Mouse (Mus musculus): ENCODE results near the gene Zfp13. TPM values are rescaled to one million over a fixed set of nuclear protein-coding genes. Genes with fewer than 3 reads are reported as not detected.
"Not testable (repeated sequence)": the region's sequence is repeated elsewhere in the genome, so short reads cannot be mapped to it uniquely, and the experiment has no call there.

The Zfp13 gene
- polyA plus RNA-seq, 1 experiment from 2014 or later = 24.1 TPM

- WGBS = 83% methylated on average over 8 of the region's 8 CpGs
- Histone ChIP-seq H3K27ac (no peak overlapping the region), H3K4me1 (0 out of 2 replicates have a peak, but pooled peaks cover 8% of the 10 kb centered on the region), H3K4me2 (replicated peaks) (no peak overlapping the region), H3K9me3 (no peaks in the 10 kb centered on the region), H3K9ac (no peak overlapping the region), H3K4me3 (no peak overlapping the region), H3K27me3 (no peaks in the 10 kb centered on the region), H3K36me3 (no peaks in the 10 kb centered on the region)
- no peak for ATAC-seq (ENCODE audit: insufficient number of reproducible peaks, insufficient read depth, low FRiP score, low TSS enrichment)
Measured at GRCm38 (mm10) chr17:23605220-23605619, 5.9 kb upstream of the Zfp13 start.

GRCm38 (mm10) chr17:23604394-23604793, 5.1 kb upstream of the Zfp13 start:
- no peak for ATAC-seq (ENCODE audit: insufficient number of reproducible peaks, insufficient read depth, low FRiP score, low TSS enrichment)
- no peaks in the 10 kb centered on the region for H3K9me3 ChIP-seq
- 0 out of 2 replicates have a peak, but pooled peaks cover 8% of the 10 kb centered on the region for H3K4me1 ChIP-seq
- 68% methylated on average over 7 of the region's 7 CpGs for WGBS
- no peaks in the 10 kb centered on the region for H3K27me3 ChIP-seq
- no peak overlapping the region for H3K9ac ChIP-seq
- H3K4me2 ChIP-seq (replicated peaks) = no peak overlapping the region
- H3K36me3 ChIP-seq = no peaks in the 10 kb centered on the region
- no peak overlapping the region for H3K4me3 ChIP-seq
- H3K27ac ChIP-seq = no peak overlapping the region

GRCm38 (mm10) chr17:23603542-23603941, 4.3 kb upstream of the Zfp13 start:
- H3K27ac ChIP-seq = no peak overlapping the region
- ATAC-seq (ENCODE audit: insufficient number of reproducible peaks, insufficient read depth, low FRiP score, low TSS enrichment) = no peak

GRCm38 (mm10) chr17:23603077-23603476, 3.8 kb upstream of the Zfp13 start:
- no peaks in the 10 kb centered on the region for H3K36me3 ChIP-seq
- H3K4me3 ChIP-seq = no peak overlapping the region
- no peak overlapping the region for H3K9ac ChIP-seq
- 0 out of 2 replicates have a peak, but pooled peaks cover 8% of the 10 kb centered on the region for H3K4me1 ChIP-seq
- no peak overlapping the region for H3K27ac ChIP-seq
- no peaks in the 10 kb centered on the region for H3K27me3 ChIP-seq
- no peak overlapping the region for H3K4me2 ChIP-seq (replicated peaks)
- no peaks in the 10 kb centered on the region for H3K9me3 ChIP-seq
- no peak for ATAC-seq (ENCODE audit: insufficient number of reproducible peaks, insufficient read depth, low FRiP score, low TSS enrichment)
- 18% methylated on average over 8 of the region's 8 CpGs for WGBS

More at GRCm38 (mm10) chr17:23603542-23603941, 4.3 kb upstream of the Zfp13 start:
- WGBS = 67% methylated on average over 2 of the region's 2 CpGs
- H3K4me2 ChIP-seq (replicated peaks) = no peak overlapping the region
- no peak overlapping the region for H3K9ac ChIP-seq
- H3K36me3 ChIP-seq = no peaks in the 10 kb centered on the region
- no peaks in the 10 kb centered on the region for H3K27me3 ChIP-seq
- no peak overlapping the region for H3K4me3 ChIP-seq
- 0 out of 2 replicates have a peak, but pooled peaks cover 8% of the 10 kb centered on the region for H3K4me1 ChIP-seq
- no peaks in the 10 kb centered on the region for H3K9me3 ChIP-seq

GRCm38 (mm10) chr17:23601836-23602585, 2.7 kb upstream of the Zfp13 start:
- H3K27me3 ChIP-seq = no peaks in the 10 kb centered on the region
- H3K4me3 ChIP-seq = no peak overlapping the region
- 31% methylated on average over 10 of the region's 10 CpGs for WGBS
- no peak overlapping the region for H3K9ac ChIP-seq
- H3K4me1 ChIP-seq = 0 out of 2 replicates have a peak, but pooled peaks cover 8% of the 10 kb centered on the region
- no peak for ATAC-seq (ENCODE audit: insufficient number of reproducible peaks, insufficient read depth, low FRiP score, low TSS enrichment)
- H3K4me2 ChIP-seq (replicated peaks) = no peak overlapping the region
- no peaks in the 10 kb centered on the region for H3K9me3 ChIP-seq
- no peaks in the 10 kb centered on the region for H3K36me3 ChIP-seq
- no peak overlapping the region for H3K27ac ChIP-seq

GRCm38 (mm10) chr17:23600641-23601622, 1.6 kb upstream of the Zfp13 start, which contains the start of gene Zscan10:
TSS of gene Zscan10 (plus strand) at chr17:23600856.
- Histone ChIP-seq H3K36me3 (no peaks in the 10 kb centered on the region), H3K4me3 (no peak within 1 kb of the TSS), H3K4me1 (0 out of 2 replicates have a peak, but pooled peaks cover 8% of the 10 kb centered on the region), H3K9me3 (no peaks in the 10 kb centered on the region), H3K9ac (no peak within 1 kb of the TSS), H3K4me2 (replicated peaks) (peak within 1 kb of the TSS; percentile 67), H3K27ac (no peak within 1 kb of the TSS), H3K27me3 (no peaks in the 10 kb centered on the region)
- WGBS = 35% methylated on average over 15 of the region's 15 CpGs
- ATAC-seq (ENCODE audit: insufficient number of reproducible peaks, insufficient read depth, low FRiP score, low TSS enrichment) = no peak

- Histone ChIP-seq H3K4me1 (0 out of 2 replicates have a peak, but pooled peaks cover 8% of the 10 kb centered on the region), H3K36me3 (no peaks in the 10 kb centered on the region), H3K4me2 (replicated peaks) (peak overlapping the region; percentile 67), H3K9ac (peak overlapping the region; percentile 52), H3K27ac (peak overlapping the region; percentile 90), H3K9me3 (no peaks in the 10 kb centered on the region), H3K4me3 (peak overlapping the region; percentile 42), H3K27me3 (no peaks in the 10 kb centered on the region)
- ATAC-seq (ENCODE audit: insufficient number of reproducible peaks, insufficient read depth, low FRiP score, low TSS enrichment) = no peak
- WGBS = 36% methylated on average over 7 of the region's 7 CpGs
Measured at GRCm38 (mm10) chr17:23599605-23600063, 347 bp upstream of the Zfp13 start.

GRCm38 (mm10) chr17:23595139-23595538, 4.1 kb downstream of the Zfp13 start:
- not testable (repeated sequence) for H3K27me3 ChIP-seq; H3K36me3 ChIP-seq; H3K4me2 ChIP-seq (replicated peaks); ATAC-seq (ENCODE audit: insufficient number of reproducible peaks, insufficient read depth, low FRiP score, low TSS enrichment); H3K9me3 ChIP-seq; H3K4me1 ChIP-seq; H3K27ac ChIP-seq; H3K4me3 ChIP-seq; H3K9ac ChIP-seq
- 83% methylated on average over 4 of the region's 4 CpGs for WGBS

GRCm38 (mm10) chr17:23592926-23593300, 6.4 kb downstream of the Zfp13 start:
- Histone ChIP-seq H3K9me3 (no peaks in the 10 kb centered on the region), H3K27me3 (no peaks in the 10 kb centered on the region), H3K36me3 (no peaks in the 10 kb centered on the region), H3K4me1 (no peaks in the 10 kb centered on the region), H3K9ac (peak overlapping the region; percentile 42; the same call in 1 of the 2 replicates), H3K4me2 (replicated peaks) (peak overlapping the region; percentile 67), H3K27ac (peak overlapping the region; percentile 81), H3K4me3 (peak overlapping the region; percentile 46)
- WGBS = 16% methylated on average over 13 of the region's 13 CpGs
- peak; percentile 54 for ATAC-seq (ENCODE audit: insufficient number of reproducible peaks, insufficient read depth, low FRiP score, low TSS enrichment)

GRCm38 (mm10) chr17:23592208-23592925, 6.9 kb downstream of the Zfp13 start:
- Histone ChIP-seq H3K27me3 (no peaks in the 10 kb centered on the region), H3K4me1 (no peaks in the 10 kb centered on the region), H3K4me3 (peak overlapping the region; percentile 46), H3K9ac (peak overlapping the region; percentile 42), H3K9me3 (no peaks in the 10 kb centered on the region), H3K4me2 (replicated peaks) (peak overlapping the region; percentile 67), H3K36me3 (no peaks in the 10 kb centered on the region), H3K27ac (peak overlapping the region; percentile 81)
- ATAC-seq (ENCODE audit: insufficient number of reproducible peaks, insufficient read depth, low FRiP score, low TSS enrichment) = peak; percentile 98
- 6% methylated on average over 34 of the region's 34 CpGs for WGBS

- 68% methylated on average over 2 of the region's 2 CpGs for WGBS
Measured at GRCm38 (mm10) chr17:23587253-23587652, 12.0 kb downstream of the Zfp13 start.

More at GRCm38 (mm10) chr17:23587253-23587652, 12.0 kb downstream of the Zfp13 start:
- H3K9me3 ChIP-seq = no peaks in the 10 kb centered on the region
- no peaks in the 10 kb centered on the region for H3K27me3 ChIP-seq
- no peak overlapping the region for H3K4me2 ChIP-seq (replicated peaks)
- H3K9ac ChIP-seq = no peak overlapping the region
- no peak for ATAC-seq (ENCODE audit: insufficient number of reproducible peaks, insufficient read depth, low FRiP score, low TSS enrichment)
- no peaks in the 10 kb centered on the region for H3K36me3 ChIP-seq
- peaks cover 15% of the 10 kb centered on the region for H3K4me1 ChIP-seq
- no peak overlapping the region for H3K27ac ChIP-seq
- H3K4me3 ChIP-seq = no peak overlapping the region

Measured in embryonic facial prominence, embryonic 12.5 days (tissue).